Mouse (Mus musculus) frontal cortex, postnatal 36 days (tissue): ENCODE data around the gene Eps15.
A peak's percentile ranks its signal among the peaks of the same experiment; 100 is the strongest.
"Not testable (repeated sequence)": the region's sequence is repeated elsewhere in the genome, so short reads cannot be mapped to it uniquely, and the experiment has no call there.

Experiments
- DNase-seq, 2 experiments: peaks; one replicate each; pipeline ENCODE4 v3.0.0; 2022; ENCODE audit warnings: low spot score in 2 of 2

Eps15 gene

GRCm38 (mm10) chr4:109401176-109401689 lies 121.2 kb downstream of the Eps15 start:
- DNase-seq = no peak

GRCm38 (mm10) chr4:109404908-109405307 lies 124.8 kb downstream of the Eps15 start:
- DNase-seq = not testable (repeated sequence)

GRCm38 (mm10) chr4:109405415-109405814 lies 125.3 kb downstream of the Eps15 start:
- no peak for DNase-seq

GRCm38 (mm10) chr4:109406054-109406485 lies 126.0 kb downstream of the Eps15 start:
- DNase-seq = peak; percentile 52 to 58

- peak in 1 of 2 experiments; percentile 26 for DNase-seq
These were observed 126.6 kb downstream of the Eps15 start, which contains the start of gene Ttc39a for GRCm38 (mm10) chr4:109406486-109407175. Gene Ttc39a, plus strand, starts transcription at chr4:109406623.

GRCm38 (mm10) chr4:109407176-109407520 lies 127.1 kb downstream of the Eps15 start:
- DNase-seq = no peak

GRCm38 (mm10) chr4:109407701-109408485 lies 127.8 kb downstream of the Eps15 start:
- DNase-seq = no peak

GRCm38 (mm10) chr4:109410681-109411376 lies 130.8 kb downstream of the Eps15 start:
- DNase-seq = no peak

GRCm38 (mm10) chr4:109411377-109411967 lies 131.4 kb downstream of the Eps15 start:
- DNase-seq = no peak

GRCm38 (mm10) chr4:109412233-109412632 lies 132.2 kb downstream of the Eps15 start:
- DNase-seq = no peak

GRCm38 (mm10) chr4:109417998-109418397 lies 137.9 kb downstream of the Eps15 start:
- no peak for DNase-seq

- DNase-seq = no peak
These were observed 138.9 kb downstream of the Eps15 start for GRCm38 (mm10) chr4:109419017-109419416.

GRCm38 (mm10) chr4:109419563-109419962 lies 139.5 kb downstream of the Eps15 start:
- no peak for DNase-seq

GRCm38 (mm10) chr4:109420138-109420795 lies 140.2 kb downstream of the Eps15 start:
- DNase-seq = no peak

- no peak for DNase-seq
These were observed 141.5 kb downstream of the Eps15 start for GRCm38 (mm10) chr4:109421608-109422007.

GRCm38 (mm10) chr4:109422436-109422835 lies 142.4 kb downstream of the Eps15 start:
- no peak for DNase-seq

- no peak for DNase-seq
These were observed 143.4 kb downstream of the Eps15 start for GRCm38 (mm10) chr4:109423438-109423837.

GRCm38 (mm10) chr4:109427058-109427457 lies 147.0 kb downstream of the Eps15 start:
- no peak for DNase-seq

GRCm38 (mm10) chr4:109430250-109430649 lies 150.2 kb downstream of the Eps15 start:
- no peak for DNase-seq

- peak in 1 of 2 experiments; percentile 31 for DNase-seq
These were observed 150.8 kb downstream of the Eps15 start for GRCm38 (mm10) chr4:109430854-109431253.

GRCm38 (mm10) chr4:109432668-109433375 lies 152.8 kb downstream of the Eps15 start:
- DNase-seq = no peak
